ENCODE assay signal across 8 mouse cellular contexts in genomic region chr14:62878634-62879430, GRCm38 (mm10). TPM values are rescaled to one million over a fixed set of nuclear protein-coding genes. Genes with fewer than 3 reads are reported as not detected.
DNase-seq lines count a peak whose midpoint lies in the region; ATAC-seq and TF ChIP-seq lines count a peak whose summit lies in the region.

No protein-coding gene starts in this region.

- intact Hi-C loops in left cerebral cortex, adult 2 months (cut with DNase I): loop anchor here (1.0 to 5.0 kb wide), 3 partner anchors 42 to 117 kb away; partner anchors contain the start of genes Ints6 and Wdfy2

- peak overlapping the region; percentile 85 for H3K27ac ChIP-seq in left cerebral cortex, adult 2 months
- H3K27ac ChIP-seq in hindbrain, embryonic 11.5 days (ENCODE audit: low read depth, low read length): peak overlapping the region; percentile 61; the same call in 1 of the 2 replicates
- 0 out of 2 replicates have a peak overlapping the region, but pooled peaks have one; percentile 77 for H3K27ac ChIP-seq in midbrain, embryonic 13.5 days

- no peaks in the 10 kb centered on the region for H3K27me3 ChIP-seq in hindbrain, embryonic 11.5 days (ENCODE audit: control insufficient read depth, insufficient read depth, low read length)
- H3K27me3 ChIP-seq in midbrain, embryonic 13.5 days: no peaks in the 10 kb centered on the region

- no peak for ATAC-seq in hindbrain, embryonic 11.5 days (ENCODE audit: low FRiP score)
- ATAC-seq in midbrain, embryonic 13.5 days: no peak

- no peaks in the 10 kb centered on the region for H3K9me3 ChIP-seq in hindbrain, embryonic 11.5 days (ENCODE audit: control insufficient read depth, low read length)
- H3K9me3 ChIP-seq in midbrain, embryonic 13.5 days: no peaks in the 10 kb centered on the region

- H3K36me3 ChIP-seq in hindbrain, embryonic 11.5 days (ENCODE audit: control insufficient read depth, insufficient read depth, low read length): no peaks in the 10 kb centered on the region
- H3K36me3 ChIP-seq in midbrain, embryonic 13.5 days: no peaks in the 10 kb centered on the region

- no peak overlapping the region for H3K4me3 ChIP-seq in left cerebral cortex, adult 2 months
- H3K4me3 ChIP-seq in hindbrain, embryonic 11.5 days (ENCODE audit: low read depth, low read length): no peak overlapping the region
- H3K4me3 ChIP-seq in midbrain, embryonic 13.5 days (replicated peaks): no peak overlapping the region

- 63% methylated on average over 7 of the region's 7 CpGs for WGBS in hindbrain, embryonic 11.5 days
- WGBS in midbrain, embryonic 13.5 days: 71% methylated on average over 7 of the region's 7 CpGs

- DNase-seq in cerebellum, adult 11-12 months: peak; percentile 44
- DNase-seq in cerebellum, adult 8-10 months: no peak
- no peak for DNase-seq in left cerebral cortex, adult 2 months (ENCODE audit: extremely low spot score in 1 of 2, low spot score in 2 of 2)
- no peak for DNase-seq in left cerebral cortex, adult 8-10 months (ENCODE audit: low spot score in 2 of 2)
- no peak for DNase-seq in hindbrain, embryonic 11.5 days (ENCODE audit: low spot score)
- DNase-seq in adrenal gland, postnatal 10 days: no peak
- no peak for DNase-seq in frontal cortex, postnatal 14 days (ENCODE audit: low spot score in 2 of 2)

- no peak overlapping the region for H3K4me2 ChIP-seq in hindbrain, embryonic 11.5 days (replicated peaks; ENCODE audit: low read depth, low read length)
- H3K4me2 ChIP-seq in midbrain, embryonic 13.5 days (replicated peaks): 0 out of 2 replicates have a peak overlapping the region, but pooled peaks have one; percentile 1

- no peak for TF ChIP-seq CTCF in left cerebral cortex, adult 2 months (IDR thresholded peaks at IDR 0.05)

- H3K9ac ChIP-seq in hindbrain, embryonic 11.5 days (ENCODE audit: low read depth, low read length): no peak overlapping the region
- no peak overlapping the region for H3K9ac ChIP-seq in midbrain, embryonic 13.5 days (replicated peaks)

- 0 out of 2 replicates have a peak, but pooled peaks cover 7% of the 10 kb centered on the region for H3K4me1 ChIP-seq in hindbrain, embryonic 11.5 days (replicated peaks; ENCODE audit: control insufficient read depth, insufficient read depth, low read length)
- H3K4me1 ChIP-seq in midbrain, embryonic 13.5 days (replicated peaks): peaks cover 56% of the 10 kb centered on the region

RNA-seq across cellular contexts. Expression of gene Wdfy2, which starts 41.4 kb away (rescaled TPM):
- 10 to 100 TPM; 12.4 to 15.8 TPM for total RNA-seq in left cerebral cortex, adult 2 months (2021)
- 10 to 100 TPM; 11.9 to 13.6 (median 13.3) TPM for total RNA-seq in left cerebral cortex, adult 8-10 months (2022)
- polyA plus RNA-seq in hindbrain, embryonic 11.5 days (2014; fragmentation: Nextera tagmentation; extraction: Ambion mirVana): 12.5 and 17.0 TPM in 2 replicates
- polyA plus RNA-seq in midbrain, embryonic 13.5 days (2015; fragmentation: Nextera tagmentation; extraction: Ambion mirVana): 8.4 and 9.1 TPM in 2 replicates
- total RNA-seq in adrenal gland, postnatal 10 days (2021): 10 to 100 TPM; 25.5 to 29.0 TPM
